Mouse (Mus musculus) lung, postnatal 0 days (tissue): ENCODE results near the gene Btbd16.

Experiments used
- CTCF ChIP-seq: IDR thresholded peaks from 2 replicates; pipeline ENCODE4 v1.5.1; 2016; ENCODE audit warnings: antibody characterized with exemption, mild to moderate bottlenecking
- EP300 ChIP-seq: IDR thresholded peaks from 2 replicates; pipeline ENCODE4 v1.6.1; 2016; ENCODE audit warnings: antibody characterized with exemption, mild to moderate bottlenecking, control low read depth

GRCm38 (mm10) chr7:130749165-130749564 is 24.7 kb upstream of the Btbd16 start:
- TF ChIP-seq CTCF (peak; percentile 20; the same call in 1 of the 2 replicates), EP300 (no peak)
